Comparison of ENCODE assay signal across 8 mouse cellular contexts in the genomic region with DNA sequence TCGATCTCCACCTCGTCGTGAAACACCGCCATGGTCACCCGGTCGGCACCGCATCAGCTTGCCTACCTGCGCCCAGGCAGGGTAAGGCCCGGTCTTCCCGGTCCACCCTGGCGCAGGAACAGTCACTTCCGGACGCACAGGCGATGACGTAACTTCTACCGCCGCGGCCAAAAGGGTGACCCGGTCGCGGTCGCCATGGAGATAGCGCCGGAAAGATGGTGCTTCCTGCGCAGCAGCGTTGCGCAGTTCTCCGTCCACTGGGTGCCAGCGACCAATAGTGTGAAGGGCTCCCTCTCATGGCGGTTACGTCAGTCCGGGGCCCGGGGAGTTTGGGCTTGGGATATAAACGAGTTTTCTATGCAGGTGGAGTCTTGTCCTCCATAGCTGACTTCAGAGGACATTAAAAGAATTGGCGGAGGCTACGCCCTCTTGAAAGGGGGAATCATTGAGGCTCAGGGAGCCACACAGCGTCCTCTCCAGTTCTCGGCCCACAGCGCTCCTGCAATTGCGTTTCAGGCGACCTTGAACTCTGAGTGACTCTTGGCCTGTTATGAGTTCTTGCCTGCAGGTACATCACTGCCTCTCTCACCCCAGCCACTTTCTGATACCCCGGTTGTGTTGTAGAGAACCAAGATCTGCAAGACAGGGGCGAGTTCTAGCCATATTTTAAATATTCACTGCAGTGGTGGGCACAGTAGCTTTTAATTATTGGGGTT. TPM values are rescaled to one million over a fixed set of nuclear protein-coding genes. Genes with fewer than 3 reads are reported as not detected.
A peak's percentile ranks its signal among the peaks of the same experiment; 100 is the strongest.
DNase-seq lines count a peak whose midpoint lies in the region; ATAC-seq lines count a peak whose summit lies in the region.

A gene (minus strand): TSS at position 244 of the 716 bp plus-strand sequence.

- H3K27ac ChIP-seq in lung, embryonic 16.5 days (ENCODE audit: low read length) = peak within 1 kb of the TSS; percentile 75

- peak within 1 kb of the TSS; percentile 79 for H3K4me3 ChIP-seq in lung, embryonic 16.5 days (ENCODE audit: low read length)

- peaks cover 20% of the 10 kb centered on the region for H3K36me3 ChIP-seq in lung, embryonic 16.5 days (ENCODE audit: control insufficient read depth, insufficient read depth, low read length)

- no peaks in the 10 kb centered on the region for H3K9me3 ChIP-seq in lung, embryonic 16.5 days (ENCODE audit: control insufficient read depth, low read length)

- peak; percentile 93 to 94 for ATAC-seq in hematopoietic stem cell, adult 5-6 weeks (replicated peaks in 1 of 2; ENCODE audit: insufficient read depth in 1 of 2, low FRiP score in 2 of 2, low TSS enrichment in 1 of 2, low read depth in 1 of 2, poor library complexity in 2 of 2, severe bottlenecking in 2 of 2)
- ATAC-seq in lung, embryonic 16.5 days (ENCODE audit: low read depth) = peak; percentile 97

- DNase-seq in MEL-GATA-1-ER (ENCODE audit: extremely low read depth, low read depth) = peak; percentile 92
- DNase-seq in cerebellum, adult 8-10 months = peak; percentile 99
- peak; percentile 98 for DNase-seq in forelimb bud, embryonic 11.5 days (ENCODE audit: low read depth, low spot score)
- peak; percentile 99 for DNase-seq in layer of hippocampus, adult 9-10 months (ENCODE audit: low spot score)
- DNase-seq in ovary, postnatal 10 days (ENCODE audit: low spot score) = peak; percentile 99
- peak; percentile 93 for DNase-seq in thymus, postnatal 10 days (ENCODE audit: low spot score in 2 of 2)

- H3K4me1 ChIP-seq in lung, embryonic 16.5 days (replicated peaks; ENCODE audit: control insufficient read depth, insufficient read depth, low read length) = 0 out of 2 replicates have a peak, but pooled peaks cover 3% of the 10 kb centered on the region

- H3K9ac ChIP-seq in lung, embryonic 16.5 days (ENCODE audit: low read length) = peak within 1 kb of the TSS; percentile 75

- WGBS in lung, embryonic 16.5 days = under 1% methylated on average over 43 of the region's 43 CpGs

- peak within 1 kb of the TSS; percentile 83 for H3K4me2 ChIP-seq in lung, embryonic 16.5 days (ENCODE audit: low read depth, low read length)

- H3K27me3 ChIP-seq in lung, embryonic 16.5 days (ENCODE audit: control insufficient read depth, insufficient read depth, low read depth, low read length) = no peaks in the 10 kb centered on the region

RNA-seq across cellular contexts. Expression of the gene that starts here (rescaled TPM):
- 36.6 and 65.5 TPM in 2 replicates for total RNA-seq in hematopoietic stem cell, adult 5-6 weeks (2017)
- polyA plus RNA-seq in lung, embryonic 16.5 days (2015; fragmentation: Nextera tagmentation; extraction: Ambion mirVana) = 76.6 and 77.1 TPM in 2 replicates

Comparison
In these comparisons a context has a peak if more than half of its experiments do, and no peak if none do; other contexts are left out.
1. Peak in every context shown above with its lines: DNase-seq, ATAC-seq, H3K4me3 ChIP-seq and H3K27ac ChIP-seq.